Mouse (Mus musculus): Measurements from ENCODE around the gene Tspan17. TPM values are rescaled to one million over a fixed set of nuclear protein-coding genes. Genes with fewer than 3 reads are reported as not detected.
A peak's percentile ranks its signal among the peaks of the same experiment; 100 is the strongest.

Gene Tspan17
- total RNA-seq (2022) = 10 to 100 TPM; 15.5 to 26.0 (median 20.5) TPM

- peak; percentile 99 to 100 for DNase-seq (ENCODE audit: low spot score in 2 of 2)
Measured at GRCm38 (mm10) chr13:54788740-54789560, at the start of gene Tspan17. Gene Tspan17, plus strand, starts transcription at chr13:54789377.

- no peak for DNase-seq (ENCODE audit: low spot score in 2 of 2)
Measured at GRCm38 (mm10) chr13:54746110-54746509, 43.1 kb upstream of the Tspan17 start.

- DNase-seq (ENCODE audit: low spot score in 2 of 2) = no peak
Measured at GRCm38 (mm10) chr13:54746896-54747295, 42.3 kb upstream of the Tspan17 start.

GRCm38 (mm10) chr13:54748190-54748589 lies 41.0 kb upstream of the Tspan17 start:
- no peak for DNase-seq (ENCODE audit: low spot score in 2 of 2)

GRCm38 (mm10) chr13:54748721-54749060 lies 40.5 kb upstream of the Tspan17 start:
- DNase-seq (ENCODE audit: low spot score in 2 of 2) = no peak

- no peak for DNase-seq (ENCODE audit: low spot score in 2 of 2)
Measured at GRCm38 (mm10) chr13:54749061-54749863, 39.9 kb upstream of the Tspan17 start.

- DNase-seq (ENCODE audit: low spot score in 2 of 2) = no peak
Measured at GRCm38 (mm10) chr13:54749864-54750411, 39.2 kb upstream of the Tspan17 start, which contains the start of gene Gprin1. Gene Gprin1, minus strand, starts transcription at chr13:54749874.

- DNase-seq (ENCODE audit: low spot score in 2 of 2) = no peak
Measured at GRCm38 (mm10) chr13:54750699-54751098, 38.5 kb upstream of the Tspan17 start.

- DNase-seq (ENCODE audit: low spot score in 2 of 2) = no peak
Measured at GRCm38 (mm10) chr13:54752656-54753055, 36.5 kb upstream of the Tspan17 start.

- no peak for DNase-seq (ENCODE audit: low spot score in 2 of 2)
Measured at GRCm38 (mm10) chr13:54753733-54754132, 35.4 kb upstream of the Tspan17 start.

- no peak for DNase-seq (ENCODE audit: low spot score in 2 of 2)
Measured at GRCm38 (mm10) chr13:54754169-54755080, 34.8 kb upstream of the Tspan17 start.

GRCm38 (mm10) chr13:54755201-54755830 lies 33.9 kb upstream of the Tspan17 start:
- no peak for DNase-seq (ENCODE audit: low spot score in 2 of 2)

- DNase-seq (ENCODE audit: low spot score in 2 of 2) = no peak
Measured at GRCm38 (mm10) chr13:54756156-54756712, 32.9 kb upstream of the Tspan17 start.

GRCm38 (mm10) chr13:54757093-54757830 lies 31.9 kb upstream of the Tspan17 start:
- DNase-seq (ENCODE audit: low spot score in 2 of 2) = no peak

- DNase-seq (ENCODE audit: low spot score in 2 of 2) = peak; percentile 57 to 69
Measured at GRCm38 (mm10) chr13:54758045-54758755, 31.0 kb upstream of the Tspan17 start.

GRCm38 (mm10) chr13:54758756-54759470 lies 30.3 kb upstream of the Tspan17 start:
- no peak for DNase-seq (ENCODE audit: low spot score in 2 of 2)

GRCm38 (mm10) chr13:54759496-54759895 lies 29.7 kb upstream of the Tspan17 start:
- no peak for DNase-seq (ENCODE audit: low spot score in 2 of 2)

- DNase-seq (ENCODE audit: low spot score in 2 of 2) = peak; percentile 20 to 27
Measured at GRCm38 (mm10) chr13:54760164-54760795, 28.9 kb upstream of the Tspan17 start.

Data from gastrocnemius, adult 8-10 months (tissue).